Mouse (Mus musculus) right cerebral cortex, adult 18-20 months (tissue): Measurements from ENCODE around the gene Asic2.
"Not testable (repeated sequence)": the region's sequence is repeated elsewhere in the genome, so short reads cannot be mapped to it uniquely, and the experiment has no call there.

ENCODE experiments used
- DNase-seq: peaks from one replicate; pipeline ENCODE4 v3.0.0; 2022; ENCODE audit warnings: mixed read lengths

The Asic2 gene

DNA sequence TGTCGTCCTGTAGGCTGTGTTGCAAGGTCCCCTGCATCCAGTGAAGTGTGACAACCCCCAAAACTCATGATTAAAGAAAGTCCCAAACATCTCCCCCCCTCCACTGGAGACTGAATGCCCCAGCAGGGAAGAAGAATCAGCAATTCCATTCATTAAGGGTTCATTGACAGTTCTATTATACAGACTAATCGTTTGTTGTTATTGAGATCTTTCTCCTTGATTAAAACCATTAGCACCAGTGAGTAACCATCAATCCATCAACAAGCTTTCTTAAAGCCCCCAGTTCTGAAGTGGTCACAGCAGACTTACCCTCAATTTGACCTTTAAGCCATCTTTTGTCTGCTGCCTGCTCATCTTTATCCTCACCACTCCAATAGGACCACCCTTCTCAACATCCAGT is 688.2 kb downstream of the Asic2 start:
- DNase-seq: no peak

DNA sequence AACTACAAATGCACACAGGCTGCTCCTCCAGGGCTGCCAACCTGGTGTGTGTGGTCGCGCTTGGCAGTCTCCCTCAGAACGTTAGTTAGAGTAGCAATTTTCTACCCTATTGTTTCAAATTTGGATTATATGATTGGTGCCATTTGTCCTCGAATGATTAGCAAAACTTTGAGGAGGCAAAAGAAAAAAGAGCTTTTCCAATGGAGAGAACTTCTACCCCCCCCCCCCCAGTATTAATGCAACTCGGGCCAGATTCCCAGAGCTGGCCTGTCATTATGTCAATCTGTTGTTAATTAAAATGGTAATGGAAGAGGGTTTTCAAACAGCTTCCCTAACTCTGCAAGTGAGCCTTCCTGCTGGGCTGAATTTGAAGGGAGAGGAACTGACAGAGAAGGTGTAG is 690.9 kb downstream of the Asic2 start:
- no peak for DNase-seq

DNA sequence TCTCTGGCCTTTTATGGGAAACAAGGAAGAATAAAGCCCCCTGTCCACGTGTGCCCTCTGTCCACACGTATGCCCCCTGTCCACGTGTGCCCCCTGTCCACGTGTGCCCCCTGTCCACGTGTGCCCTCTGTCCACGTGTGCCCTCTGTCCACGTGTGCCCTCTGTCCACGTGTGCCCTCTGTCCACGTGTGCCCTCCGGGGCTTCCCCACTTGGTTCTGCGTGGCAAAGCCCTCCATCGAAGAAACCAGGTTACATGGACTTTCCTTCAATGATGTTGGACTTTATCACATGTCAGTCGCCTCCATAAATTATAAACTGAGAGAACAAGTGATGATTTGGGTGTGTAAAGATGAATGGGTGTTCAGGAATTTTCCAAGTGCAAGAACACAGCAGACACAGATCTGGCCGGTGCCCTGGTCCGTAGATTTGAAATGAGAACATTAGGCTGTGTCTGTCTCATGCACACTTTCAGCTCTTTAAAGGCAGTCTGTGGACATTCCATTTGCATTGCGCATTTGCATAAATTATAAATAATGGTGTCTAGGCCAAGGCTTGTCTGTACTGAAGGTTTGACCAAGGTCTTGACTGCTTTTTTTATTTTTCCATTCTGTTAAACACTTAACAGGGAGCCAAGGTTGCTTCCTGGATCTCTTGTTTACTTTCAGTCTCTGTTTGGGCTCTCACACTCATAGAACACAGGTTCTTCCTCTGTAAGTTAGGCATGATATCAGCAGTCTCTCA is 695.4 kb downstream of the Asic2 start:
- DNase-seq: no peak

DNA sequence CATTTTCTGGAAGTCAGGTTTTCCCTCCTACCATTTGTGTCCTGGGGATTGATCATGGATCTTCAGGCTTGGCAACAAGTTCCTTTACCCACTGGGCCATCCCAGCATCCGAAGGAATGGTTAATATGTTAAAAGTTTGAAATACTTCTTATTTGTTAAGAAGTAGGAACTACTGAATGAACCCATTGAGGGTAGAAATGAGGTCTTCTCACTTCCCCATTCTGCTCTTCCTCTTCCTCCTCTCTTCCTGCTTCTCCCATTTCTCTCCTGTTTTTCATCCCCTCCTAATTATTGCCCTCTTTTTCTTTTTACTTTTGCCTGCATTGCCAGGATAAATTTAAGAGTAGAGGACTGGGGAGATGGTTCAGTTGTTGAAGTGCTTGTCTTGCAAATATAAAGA is 696.8 kb downstream of the Asic2 start:
- no peak for DNase-seq

DNA sequence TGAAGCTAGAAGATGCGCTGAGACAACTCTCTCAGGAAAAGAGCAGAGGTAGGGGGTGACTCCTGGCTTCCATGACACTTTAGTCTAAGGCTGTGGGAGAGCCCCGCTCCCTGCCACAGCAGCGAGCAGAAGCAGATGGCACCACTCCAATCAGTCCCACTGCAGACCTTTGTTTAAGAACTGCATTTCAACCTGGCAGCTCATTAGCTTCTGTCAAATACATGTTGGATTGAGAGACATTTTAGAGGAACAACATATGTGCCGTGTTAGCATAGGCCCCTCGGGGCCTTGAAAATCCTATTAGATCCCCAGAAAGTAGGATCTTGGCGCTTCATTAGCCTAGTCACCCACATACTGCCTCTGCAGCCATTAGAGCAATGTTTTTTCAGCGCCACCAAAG is 697.7 kb downstream of the Asic2 start:
- DNase-seq: no peak

DNA sequence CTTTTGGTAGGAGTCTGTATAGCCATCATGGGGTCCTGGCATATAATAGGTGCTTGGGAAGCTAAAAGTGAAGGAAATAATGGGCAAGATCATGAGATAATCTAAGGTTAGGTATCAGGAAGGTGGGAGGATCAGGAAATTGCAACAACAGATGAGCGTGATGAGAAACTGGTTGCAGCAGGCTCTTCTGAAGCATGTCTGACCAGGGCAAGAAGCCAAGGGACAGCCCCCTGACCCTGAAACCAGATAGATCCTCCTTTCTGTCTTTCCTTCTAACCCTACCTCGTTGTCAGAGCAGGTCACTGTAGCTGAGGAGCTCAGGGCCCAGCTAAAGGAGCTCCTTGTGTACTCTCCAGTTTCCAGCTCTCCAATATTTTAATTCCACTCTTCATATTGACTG is 704.5 kb downstream of the Asic2 start:
- DNase-seq: no peak

DNA sequence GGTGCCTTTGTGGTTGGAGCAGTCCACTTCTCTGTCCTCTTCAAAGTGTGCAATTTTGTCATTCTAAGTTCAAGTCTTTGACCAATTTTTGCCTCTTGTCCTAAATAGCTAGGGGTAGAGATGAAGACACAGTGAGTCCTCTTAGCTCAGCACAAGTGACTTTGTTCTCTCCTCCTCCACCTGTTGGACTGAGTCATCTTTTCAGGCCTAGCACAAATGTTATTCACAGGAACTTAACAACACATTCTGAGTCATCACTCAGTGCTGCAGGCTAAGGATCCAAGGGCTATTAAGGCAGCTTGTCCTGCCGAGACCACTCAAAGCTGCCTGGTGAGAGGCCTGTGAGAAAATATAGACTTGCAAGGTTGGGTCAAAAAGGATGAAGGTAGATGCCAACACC is 705.1 kb downstream of the Asic2 start:
- DNase-seq: peak; percentile 47

DNA sequence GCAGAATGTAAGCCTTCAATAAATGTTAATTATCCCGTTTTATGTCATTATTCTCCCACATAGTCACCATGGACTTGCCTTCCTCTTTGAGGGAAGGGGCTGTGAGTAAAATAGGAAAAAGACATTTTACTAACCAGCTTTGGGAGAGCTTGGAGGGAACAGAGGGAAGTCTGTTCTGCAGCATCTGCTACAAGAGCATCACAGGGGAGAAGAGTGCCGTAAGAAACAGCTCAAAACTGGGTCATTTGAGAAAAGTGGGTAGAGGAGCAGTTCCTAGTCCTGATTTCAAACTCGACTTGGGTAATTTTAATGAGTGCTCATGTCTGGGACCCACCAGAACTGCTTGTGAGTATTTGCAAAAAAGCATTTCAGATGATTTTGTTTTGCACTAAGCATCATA is 707.0 kb downstream of the Asic2 start:
- DNase-seq: peak; percentile 5

DNA sequence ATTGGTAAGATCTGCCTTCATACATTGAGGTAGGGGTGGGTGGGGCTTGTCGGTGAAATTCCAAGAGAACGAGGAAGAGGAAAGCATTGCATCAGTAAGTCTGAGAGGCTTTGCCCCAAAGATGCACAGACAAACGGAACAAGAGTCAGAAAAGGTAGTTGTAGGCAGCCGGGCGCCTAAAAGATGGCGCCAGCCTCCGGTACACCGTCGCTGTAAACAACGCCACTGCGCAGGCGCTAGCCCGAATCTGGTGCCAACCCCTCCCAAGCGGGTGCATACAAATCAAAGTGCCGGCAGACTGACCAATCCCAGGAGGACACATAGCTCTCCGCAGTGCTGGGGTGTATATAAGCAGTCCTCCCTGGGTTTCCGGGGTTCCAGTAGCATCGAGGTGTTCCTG is 727.1 kb downstream of the Asic2 start:
- not testable (repeated sequence) for DNase-seq

DNA sequence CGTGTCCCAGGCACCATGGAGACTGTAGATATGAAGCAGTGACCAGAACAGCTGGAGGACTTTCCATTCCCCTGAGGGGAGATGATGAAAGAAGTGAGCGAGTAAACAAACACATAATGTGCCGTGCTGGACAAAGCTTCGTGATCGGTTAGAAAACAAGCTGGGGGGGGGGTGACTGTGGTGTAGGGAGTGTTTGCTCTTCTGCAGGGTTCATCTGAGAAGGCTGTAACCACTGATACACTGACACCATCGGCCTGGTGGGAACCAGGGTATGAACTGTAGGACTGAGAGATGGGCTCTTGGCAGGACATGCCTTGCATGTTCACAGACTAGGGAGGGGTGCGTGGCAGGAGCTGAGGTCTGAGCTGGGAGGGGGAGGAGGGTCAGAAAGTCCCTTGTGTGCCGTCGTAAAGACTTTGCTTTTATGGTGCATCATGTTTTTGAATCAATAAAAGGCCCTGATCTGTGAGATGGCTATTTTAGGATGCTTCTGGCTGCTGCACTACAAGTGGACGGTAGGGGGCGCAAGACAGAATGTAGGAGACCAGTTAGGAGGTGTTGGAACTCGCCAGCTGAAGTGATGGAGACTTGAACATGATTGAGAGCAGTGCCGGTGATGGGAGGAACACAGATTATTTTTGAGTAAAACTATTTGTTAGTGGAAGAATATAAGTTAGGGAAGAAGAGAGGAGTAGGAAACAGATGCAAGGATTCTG is 728.1 kb downstream of the Asic2 start:
- DNase-seq: peak; percentile 15

DNA sequence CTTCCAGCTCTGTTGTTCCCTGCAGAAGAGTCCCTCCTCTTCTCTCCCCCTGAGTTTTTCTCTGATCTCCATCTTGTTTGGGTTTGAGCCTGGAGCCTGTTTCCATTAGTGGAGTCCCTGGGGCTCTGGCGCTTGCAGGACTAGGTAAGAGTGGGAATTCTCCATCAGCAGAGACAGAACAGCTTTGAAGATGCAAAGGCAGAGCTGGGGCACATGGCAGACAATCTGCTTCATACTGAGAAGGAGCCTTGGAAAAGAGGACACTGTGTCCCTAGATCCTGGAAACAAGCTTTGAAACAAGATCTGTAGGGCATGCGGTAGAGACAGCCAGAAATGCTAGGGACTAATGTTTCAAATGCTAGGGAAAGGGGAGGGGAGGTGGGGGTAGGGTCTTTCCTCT is 729.2 kb downstream of the Asic2 start:
- peak; percentile 17 for DNase-seq

DNA sequence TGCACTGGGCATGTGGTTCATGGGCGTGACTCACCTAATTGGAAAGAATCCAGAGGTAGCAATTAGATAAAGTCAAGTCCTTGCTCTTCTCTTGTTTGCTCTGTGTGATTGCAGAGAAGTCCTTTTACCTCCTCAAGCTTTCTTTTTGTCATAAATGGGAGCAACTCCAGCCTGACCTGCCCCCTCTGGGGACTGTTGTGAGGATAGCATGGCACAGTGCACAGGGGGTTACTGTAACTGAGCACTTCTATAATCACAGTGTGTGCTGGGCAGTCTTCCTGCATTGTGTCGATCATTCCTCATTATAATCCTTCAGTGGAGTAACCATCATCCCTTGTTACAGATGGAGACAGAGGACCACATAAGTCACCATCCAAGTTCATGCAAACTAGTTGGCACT is 732.2 kb downstream of the Asic2 start:
- no peak for DNase-seq

DNA sequence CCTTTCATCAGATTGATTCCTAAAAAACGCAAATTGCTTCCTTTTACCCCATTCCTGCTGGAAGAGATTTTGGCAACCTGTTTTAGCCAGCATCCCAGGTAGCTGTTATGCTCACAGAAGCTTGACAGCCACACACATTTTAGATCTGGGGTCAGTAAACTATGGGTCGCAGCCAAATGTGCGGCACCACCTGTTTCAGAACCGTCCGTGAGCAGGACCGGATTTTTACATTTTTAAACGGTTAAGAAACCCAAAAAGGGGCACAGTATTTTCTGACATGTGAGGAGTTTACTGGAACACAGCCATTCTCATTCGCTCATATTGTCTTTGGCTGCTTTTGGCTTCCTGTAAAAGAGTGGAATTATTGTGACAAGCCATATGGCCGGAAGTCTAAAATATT is 744.9 kb downstream of the Asic2 start:
- no peak for DNase-seq

DNA sequence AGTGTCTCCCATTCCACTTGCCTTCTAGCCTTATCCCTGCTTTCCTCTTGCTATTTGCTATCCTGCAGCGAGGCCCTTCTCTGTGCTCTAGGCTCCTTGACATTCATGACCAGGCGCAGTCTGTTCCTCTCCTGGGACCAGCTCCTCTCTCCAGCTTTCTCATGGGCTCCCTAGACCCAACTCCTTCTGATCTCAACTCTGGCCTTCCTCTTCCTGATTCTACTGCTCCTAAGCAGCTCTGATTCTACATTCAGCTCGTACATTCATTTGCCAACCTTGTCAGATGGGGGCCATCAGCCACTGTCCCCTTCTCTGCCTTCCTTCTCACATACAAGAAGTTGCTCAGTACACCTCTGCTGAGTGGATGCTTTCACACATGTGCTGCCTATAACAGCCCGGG is 747.5 kb downstream of the Asic2 start:
- DNase-seq: no peak

DNA sequence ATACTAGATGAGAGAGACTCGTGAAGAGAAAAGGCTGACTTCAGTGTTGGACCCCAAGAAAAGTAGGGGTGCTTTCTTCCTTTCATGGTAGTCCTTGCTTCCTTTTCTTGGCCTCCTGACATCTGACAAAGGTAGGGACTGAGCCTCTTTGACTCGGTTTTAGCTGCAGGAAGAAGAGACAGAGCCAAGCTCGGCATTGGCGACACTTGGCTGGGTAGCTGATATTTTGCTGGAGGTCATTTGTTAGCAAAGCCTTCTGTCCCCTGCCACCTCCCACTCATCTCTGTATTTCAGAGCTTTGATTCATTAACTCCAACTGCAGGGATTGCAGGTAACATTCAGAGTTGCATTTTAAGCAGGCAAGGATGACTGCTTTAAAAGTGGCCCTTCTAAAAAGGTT is 762.8 kb downstream of the Asic2 start:
- DNase-seq: no peak

DNA sequence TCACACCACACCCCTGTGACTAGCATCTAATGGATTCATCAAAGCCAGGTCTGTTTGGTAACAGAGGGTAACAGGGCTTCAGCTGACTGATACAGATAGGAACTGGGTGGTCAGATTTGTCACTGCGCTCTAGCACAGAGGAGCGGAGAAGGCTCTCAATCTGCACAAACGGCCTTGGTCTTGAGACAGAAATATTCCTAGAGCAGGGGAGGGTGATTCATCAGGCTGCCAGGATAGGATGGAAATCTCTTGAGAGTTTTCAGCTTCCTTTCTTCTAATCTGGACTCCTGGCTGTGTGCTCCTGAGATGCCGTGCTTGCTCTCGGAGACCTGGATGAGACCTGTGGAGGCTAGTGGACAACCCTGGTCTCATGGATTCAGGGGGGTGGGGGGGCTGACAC is 765.7 kb downstream of the Asic2 start:
- no peak for DNase-seq

DNA sequence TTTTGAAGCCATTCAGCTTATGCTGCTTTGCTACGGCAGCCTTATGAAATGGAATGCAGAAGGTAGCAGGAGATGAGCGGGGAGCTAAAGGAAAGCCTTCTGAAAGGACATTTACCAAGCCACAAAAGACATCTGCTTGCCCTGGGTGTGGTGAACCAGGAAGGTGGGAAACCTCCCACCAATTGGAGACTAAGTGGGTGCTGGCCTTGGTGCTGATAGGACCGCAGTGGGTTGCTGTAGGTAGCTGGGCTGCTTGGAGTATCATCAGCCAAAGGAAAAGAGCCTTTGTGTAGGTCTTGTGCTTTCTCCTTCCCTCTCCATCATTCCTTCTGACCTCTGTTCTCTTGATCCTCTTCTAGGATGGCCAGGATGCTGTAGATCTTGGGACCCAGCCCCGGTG is 774.4 kb downstream of the Asic2 start:
- DNase-seq: no peak

DNA sequence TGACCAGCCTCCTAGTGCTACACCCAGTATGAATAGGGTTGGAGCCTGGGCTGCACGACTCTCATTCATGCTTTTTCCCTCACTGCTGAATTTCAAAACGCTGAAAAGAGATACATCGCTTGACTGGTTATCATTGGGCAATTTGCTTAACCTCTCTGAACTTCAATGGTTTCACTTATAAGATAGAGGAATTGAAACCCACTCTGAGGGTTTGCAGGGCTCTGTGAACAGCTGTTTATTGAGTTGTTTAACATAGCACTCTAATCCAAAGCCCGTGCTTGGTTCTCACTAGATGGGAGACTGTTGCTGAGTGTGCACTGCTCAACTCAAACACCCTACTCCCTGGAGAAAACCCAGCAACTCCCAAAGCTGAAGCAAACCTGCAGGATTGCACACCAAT is 776.1 kb downstream of the Asic2 start:
- DNase-seq: no peak

DNA sequence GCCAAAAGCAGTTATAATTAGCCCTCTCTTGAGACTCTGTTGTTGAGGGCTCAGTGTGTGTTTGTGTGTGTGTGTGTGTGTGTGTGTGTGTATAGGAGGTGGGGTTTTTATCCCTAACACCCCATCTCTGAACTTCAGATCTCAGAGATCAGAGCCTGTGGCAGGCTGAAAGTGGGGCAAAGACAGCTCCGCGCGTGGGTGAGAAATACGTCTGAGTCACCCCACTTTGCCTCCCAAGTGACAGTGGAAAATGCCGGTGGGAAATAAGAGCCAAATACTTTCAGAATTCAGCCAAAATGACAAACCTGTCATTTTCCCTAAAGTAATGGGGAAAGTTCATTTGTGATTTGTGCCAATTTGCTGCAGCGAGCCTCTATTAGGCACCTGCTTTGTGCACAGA is 779.2 kb downstream of the Asic2 start:
- peak; percentile 76 for DNase-seq

DNA sequence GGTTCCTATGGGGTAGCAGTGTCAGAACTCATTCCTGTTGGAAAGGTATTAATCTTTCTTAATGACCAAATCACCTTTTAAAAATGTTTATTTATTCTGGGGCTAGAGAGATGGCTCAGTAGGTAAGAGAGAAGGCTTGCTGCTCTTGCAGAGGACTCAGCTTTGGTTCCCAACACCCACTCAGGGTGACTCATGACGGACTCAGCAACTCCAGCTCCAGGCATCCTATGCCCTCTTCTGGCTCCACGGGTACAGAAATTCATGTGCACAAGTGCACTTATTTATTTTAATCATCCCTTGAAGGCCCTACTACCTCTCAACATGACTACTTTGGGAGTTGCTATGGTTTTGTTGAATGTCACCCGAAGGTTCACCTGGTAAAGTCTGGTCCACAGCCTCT is 780.4 kb downstream of the Asic2 start:
- peak; percentile 60 for DNase-seq

DNA sequence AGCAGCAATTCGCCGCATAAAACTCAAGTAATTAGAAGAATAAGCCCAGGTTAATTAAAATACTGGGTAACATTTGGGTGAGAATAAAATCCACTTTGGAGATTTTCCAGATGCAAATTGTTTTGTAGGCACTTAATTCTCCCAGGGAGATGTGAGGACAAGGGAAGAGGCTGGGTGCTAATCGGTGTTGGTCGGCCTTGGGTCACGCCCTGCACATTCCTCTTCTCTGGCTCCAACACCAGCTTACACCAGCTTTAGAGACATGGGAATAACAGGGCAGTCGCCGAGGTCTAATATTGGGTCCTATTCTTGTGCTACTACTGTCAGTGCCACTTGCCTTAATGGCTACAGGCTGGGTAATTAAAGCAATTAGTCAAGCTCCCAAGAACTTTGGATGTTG is 783.5 kb downstream of the Asic2 start:
- DNase-seq: no peak

DNA sequence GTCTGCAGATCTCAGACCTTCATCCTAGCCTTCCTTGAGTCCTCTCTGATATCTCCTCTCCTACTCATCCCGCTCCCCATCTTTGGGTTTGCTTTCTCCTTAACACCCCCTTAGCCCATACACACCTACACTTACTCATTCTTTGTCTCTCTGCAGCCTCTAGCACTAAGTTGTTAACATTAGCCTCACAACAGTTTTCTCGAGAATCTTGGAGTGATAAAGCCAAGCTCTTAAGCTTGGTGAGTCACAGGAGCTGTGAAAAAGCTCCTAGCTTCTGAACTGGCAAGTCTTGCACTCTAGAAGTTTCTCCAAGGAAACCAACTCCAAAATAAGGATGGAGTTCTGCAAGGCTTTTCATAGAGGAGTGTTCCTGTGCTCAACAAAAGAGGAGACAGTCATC is 803.4 kb downstream of the Asic2 start:
- no peak for DNase-seq

DNA sequence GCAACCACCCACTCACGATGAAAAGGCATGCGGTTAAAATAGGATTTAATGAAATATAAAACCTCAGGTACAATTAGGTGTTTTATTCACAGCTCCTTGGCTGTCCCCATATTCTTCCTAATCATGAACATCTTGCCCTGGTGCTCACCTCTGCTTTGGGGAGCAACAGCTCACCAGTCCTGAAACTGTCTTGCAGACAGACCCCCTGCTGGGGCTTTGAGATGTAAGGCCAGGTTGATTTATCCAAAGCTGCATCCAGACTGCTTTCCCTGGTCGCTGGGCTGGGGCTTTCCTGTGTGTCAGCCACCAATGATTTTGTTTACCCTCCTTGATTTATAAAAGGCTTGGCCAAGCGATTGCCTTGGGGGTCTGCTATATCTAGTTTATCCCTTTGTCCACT is 805.2 kb downstream of the Asic2 start:
- DNase-seq: no peak

DNA sequence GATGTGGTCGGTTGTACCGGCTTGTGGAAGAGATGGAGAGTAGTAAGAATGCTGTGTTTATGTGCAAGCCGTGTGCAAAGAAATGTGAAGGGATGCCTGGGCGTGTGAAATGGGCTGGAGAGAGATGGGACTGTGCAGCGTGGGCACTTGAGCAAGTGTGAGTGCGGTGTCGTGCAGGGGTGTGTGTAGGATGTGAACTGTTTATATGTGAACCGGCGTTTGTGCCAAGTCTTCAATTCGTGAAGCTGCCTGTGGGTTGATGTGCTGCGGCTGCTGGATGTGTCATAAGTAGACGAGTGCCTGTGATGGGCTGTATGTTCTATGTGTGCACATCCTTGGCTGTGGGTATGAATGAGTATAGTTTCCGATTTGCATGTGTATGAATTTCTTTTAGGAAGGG is 814.4 kb downstream of the Asic2 start:
- peak; percentile 89 for DNase-seq
